Mouse (Mus musculus): ENCODE data around the gene Pitpnm1.

DNA sequence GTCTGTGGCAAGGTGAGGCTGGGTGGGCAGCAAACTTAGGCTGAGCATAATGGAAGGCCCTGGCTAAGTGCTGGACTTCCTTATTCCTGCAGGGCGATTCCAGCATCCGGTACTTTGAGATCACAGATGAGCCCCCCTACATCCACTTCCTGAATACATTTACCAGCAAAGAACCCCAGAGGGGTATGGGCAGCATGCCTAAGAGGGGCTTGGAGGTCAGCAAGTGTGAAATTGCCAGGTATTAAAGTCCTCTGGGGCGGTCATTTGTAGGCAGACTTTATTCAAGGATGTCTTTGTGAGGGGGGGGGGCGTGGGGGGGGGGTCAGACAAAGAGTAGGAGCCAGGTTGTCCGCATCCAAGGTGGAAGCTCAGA lies 51.7 kb downstream of the Pitpnm1 start:
- TF ChIP-seq POLR2A (IDR thresholded peaks at IDR 0.05; ENCODE audit: insufficient read length, low read depth) (no peak), TCF3 (IDR thresholded peaks at IDR 0.05; ENCODE audit: insufficient read length, low read depth) (no peak), E2F4 (IDR thresholded peaks at IDR 0.05; ENCODE audit: insufficient read depth) (no peak), MAX (IDR thresholded peaks at IDR 0.05; ENCODE audit: low read depth) (no peak), MYOD1 (IDR thresholded peaks at IDR 0.05; ENCODE audit: control insufficient read depth in 1 of 3, insufficient read length in 2 of 3, low read depth in 2 of 3) (no peak), CEBPB (IDR thresholded peaks at IDR 0.05; ENCODE audit: insufficient read depth, poor library complexity, severe bottlenecking) (no peak), SRF (IDR thresholded peaks at IDR 0.05; ENCODE audit: control insufficient read depth, insufficient read length, low read depth) (no peak), USF1 (IDR thresholded peaks at IDR 0.05; ENCODE audit: low read depth) (no peak)
